Mouse (Mus musculus): ENCODE results near the gene Hist1h2ae. TPM values are rescaled to one million over a fixed set of nuclear protein-coding genes. Genes with fewer than 3 reads are reported as not detected.

The Hist1h2ae gene
- total RNA-seq, 1 experiment from 2014 or later = 401 TPM

- no peak for ATAC-seq (replicated peaks; ENCODE audit: low read depth, poor library complexity, severe bottlenecking)
Observed at GRCm38 (mm10) chr13:23529480-23530165, 41.4 kb downstream of the Hist1h2ae start.

DNA sequence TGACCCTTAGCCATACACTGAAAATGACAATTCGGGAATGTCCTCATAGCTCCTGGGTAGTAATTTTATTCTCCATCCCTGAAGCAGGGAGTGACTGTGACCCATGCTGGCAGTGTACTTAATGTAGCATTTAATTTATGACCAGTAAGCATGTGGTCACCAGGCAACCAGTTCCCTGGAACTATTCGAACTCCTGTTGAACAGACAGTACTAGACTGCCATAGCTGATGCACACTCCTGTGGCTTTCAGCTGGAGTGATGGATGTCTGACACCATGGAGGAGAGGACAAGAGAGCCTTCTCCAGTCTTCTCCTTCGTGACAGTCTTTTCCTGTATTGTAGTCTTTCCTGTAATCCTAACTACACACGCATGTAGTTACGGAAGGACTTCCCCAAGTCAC, 42.0 kb downstream of the Hist1h2ae start:
- ATAC-seq (replicated peaks; ENCODE audit: low read depth, poor library complexity, severe bottlenecking) = no peak

DNA sequence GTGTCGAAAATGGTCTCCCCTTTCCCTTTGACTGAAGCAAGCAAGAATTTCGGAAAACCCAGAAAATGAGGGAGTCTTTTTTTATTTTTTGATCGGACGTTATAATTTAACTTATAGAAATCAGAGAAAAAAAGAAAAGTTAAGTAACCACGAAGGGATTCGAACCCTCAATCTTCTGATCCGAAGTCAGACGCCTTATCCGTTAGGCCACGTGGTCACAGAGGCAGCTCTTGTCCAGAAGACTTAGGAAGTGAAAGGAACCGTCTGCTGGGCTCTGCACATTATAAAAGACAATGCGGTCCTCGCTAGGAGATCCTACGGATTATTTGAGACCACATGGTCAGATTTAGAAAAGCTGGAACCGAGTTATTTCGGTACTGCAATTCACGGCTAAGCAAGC, 44.7 kb downstream of the Hist1h2ae start:
- ATAC-seq (replicated peaks; ENCODE audit: low read depth, poor library complexity, severe bottlenecking) = peak; percentile 41

- no peak for ATAC-seq (replicated peaks; ENCODE audit: low read depth, poor library complexity, severe bottlenecking)
Observed at GRCm38 (mm10) chr13:23525901-23526300, 45.1 kb downstream of the Hist1h2ae start.

- peak; percentile 63 for ATAC-seq (replicated peaks; ENCODE audit: low read depth, poor library complexity, severe bottlenecking)
Observed at GRCm38 (mm10) chr13:23524654-23525053, 46.4 kb downstream of the Hist1h2ae start.

DNA sequence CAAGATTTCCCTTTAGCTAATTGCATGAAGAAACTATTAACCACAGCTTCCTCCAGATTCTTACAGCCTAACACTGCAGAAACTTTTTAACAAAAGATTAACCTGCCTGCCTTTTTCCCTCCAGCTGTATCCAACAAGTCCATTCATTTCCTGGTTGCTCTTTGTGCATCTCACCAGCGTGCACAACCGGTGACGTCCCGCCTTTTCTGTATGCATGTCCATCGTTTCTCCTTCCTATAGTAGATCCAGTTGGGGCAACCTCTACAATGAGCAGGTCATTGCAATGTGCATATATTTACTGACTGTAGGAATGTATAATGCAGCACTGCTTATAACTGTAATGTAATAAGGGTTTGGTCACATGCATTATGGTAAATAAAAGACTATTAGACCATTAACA, 47.0 kb downstream of the Hist1h2ae start:
- ATAC-seq (replicated peaks; ENCODE audit: low read depth, poor library complexity, severe bottlenecking) = no peak

- ATAC-seq (replicated peaks; ENCODE audit: low read depth, poor library complexity, severe bottlenecking) = 0 out of 2 replicates have a peak, but pooled peaks have one; percentile 19
Observed at GRCm38 (mm10) chr13:23521703-23522102, 49.3 kb downstream of the Hist1h2ae start.

Other genes with a start within 250 kb of the Hist1h2ae start
- gene Zfp322a, start 202.0 kb downstream of the Hist1h2ae start, total RNA-seq (2017) = 42.1 and 57.3 TPM in 2 replicates
- gene Abt1, start 147.4 kb downstream of the Hist1h2ae start, total RNA-seq (2017) = 14.7 and 15.6 TPM in 2 replicates
- gene Btn1a1, start 105.3 kb downstream of the Hist1h2ae start, total RNA-seq (2017) = not detected in 2 replicates
- not detected in 2 replicates for gene Btn2a2, start 82.4 kb downstream of the Hist1h2ae start, total RNA-seq (2017)
- gene Hist1h4h, start 40.2 kb downstream of the Hist1h2ae start, total RNA-seq (2017) = 1,499 and 1,774 TPM in 2 replicates
- 1,142 and 1,285 TPM in 2 replicates for gene Hist1h2af, start 37.3 kb downstream of the Hist1h2ae start, total RNA-seq (2017)
- 199 and 205 TPM in 2 replicates for gene Hist1h3g, start 35.8 kb downstream of the Hist1h2ae start, total RNA-seq (2017)
- gene Hist1h2bh, start 27.8 kb downstream of the Hist1h2ae start, total RNA-seq (2017) = 91.4 and 108 TPM in 2 replicates
- gene Hist1h3f, start 27.2 kb downstream of the Hist1h2ae start, total RNA-seq (2017) = 186 and 196 TPM in 2 replicates
- 2,800 and 2,993 TPM in 2 replicates for gene Hist1h4f, start 19.6 kb downstream of the Hist1h2ae start, total RNA-seq (2017)
- 92.5 and 96.4 TPM in 2 replicates for gene Hist1h1d, start 18.0 kb downstream of the Hist1h2ae start, total RNA-seq (2017)
- gene Hist1h3e, start 8.9 kb downstream of the Hist1h2ae start, total RNA-seq (2017) = 574 and 671 TPM in 2 replicates
- gene Hist1h2bg, start 176 bp upstream of the Hist1h2ae start, total RNA-seq (2017) = 1,313 and 1,586 TPM in 2 replicates
- gene Hist1h2bf, start 3.0 kb upstream of the Hist1h2ae start, total RNA-seq (2017) = 558 and 569 TPM in 2 replicates
- 127 and 293 TPM in 2 replicates for gene Hist1h2ad, start 3.2 kb upstream of the Hist1h2ae start, total RNA-seq (2017)
- 98.2 and 137 TPM in 2 replicates for gene Hist1h3d, start 4.5 kb upstream of the Hist1h2ae start, total RNA-seq (2017)
- gene Hist1h4d, start 10.4 kb upstream of the Hist1h2ae start, total RNA-seq (2017) = 1,514 and 1,667 TPM in 2 replicates
- 92.7 and 94.2 TPM in 2 replicates for gene Hist1h2be, start 49.9 kb upstream of the Hist1h2ae start, total RNA-seq (2017)
- 314 and 326 TPM in 2 replicates for gene Hist1h1e, start 51.3 kb upstream of the Hist1h2ae start, total RNA-seq (2017)
- gene Hist1h2ac, start 112.7 kb upstream of the Hist1h2ae start, total RNA-seq (2017) = 114 and 119 TPM in 2 replicates
- 224 and 276 TPM in 2 replicates for gene Hist1h2bc, start 113.0 kb upstream of the Hist1h2ae start, total RNA-seq (2017)
- 0.55 and 3.1 TPM in 2 replicates for gene Hist1h1t, start 124.6 kb upstream of the Hist1h2ae start, total RNA-seq (2017)
- gene Hist1h4c, start 127.2 kb upstream of the Hist1h2ae start, total RNA-seq (2017) = 434 and 555 TPM in 2 replicates
- 3.6 and 4.3 TPM in 2 replicates for gene Hfe, start 139.6 kb upstream of the Hist1h2ae start, total RNA-seq (2017)
- 753 and 796 TPM in 2 replicates for gene Hist1h1c, start 167.6 kb upstream of the Hist1h2ae start, total RNA-seq (2017)
- gene Hist1h3c, start 174.4 kb upstream of the Hist1h2ae start, total RNA-seq (2017) = 801 and 823 TPM in 2 replicates
- 2,989 and 3,536 TPM in 2 replicates for gene Hist1h2bb, start 175.5 kb upstream of the Hist1h2ae start, total RNA-seq (2017)
- 2,765 and 2,805 TPM in 2 replicates for gene Hist1h2ab, start 179.9 kb upstream of the Hist1h2ae start, total RNA-seq (2017)
- gene Hist1h3b, start 181.0 kb upstream of the Hist1h2ae start, total RNA-seq (2017) = 689 and 718 TPM in 2 replicates
- gene Hist1h4b, start 185.8 kb upstream of the Hist1h2ae start, total RNA-seq (2017) = 676 and 902 TPM in 2 replicates
- 597 and 703 TPM in 2 replicates for gene Hist1h4a, start 190.0 kb upstream of the Hist1h2ae start, total RNA-seq (2017)
- 599 and 655 TPM in 2 replicates for gene Hist1h3a, start 191.2 kb upstream of the Hist1h2ae start, total RNA-seq (2017)
- 2,071 and 2,536 TPM in 2 replicates for gene Hist1h1a, start 192.4 kb upstream of the Hist1h2ae start, total RNA-seq (2017)
- not detected in 2 replicates for gene Trim38, start 198.7 kb upstream of the Hist1h2ae start, total RNA-seq (2017)
- not detected in 2 replicates for gene Slc17a2, start 235.8 kb upstream of the Hist1h2ae start, total RNA-seq (2017)